Mouse (Mus musculus) limb, embryonic 15.5 days (tissue): ENCODE results near the gene Arid1b. TPM values are rescaled to one million over a fixed set of nuclear protein-coding genes. Genes with fewer than 3 reads are reported as not detected.
A peak's percentile ranks its signal among the peaks of the same experiment; 100 is the strongest.

Source experiments
- ATAC-seq: fragments of 200-750 bp; cut with Nextera tagmentation; 2 replicates; pipeline ENCODE4 v1.8.0; 2017; ENCODE audit warnings: low read depth, moderate TSS enrichment; ENCODE audit not compliant: insufficient number of reproducible peaks, low FRiP score, low TSS enrichment
- H3K27ac ChIP-seq: fragments of 300-500 bp; sonication (generic); 2 replicates; pipeline ENCODE4 v1.5.1; 2015; ENCODE audit warnings: moderate library complexity, mild to moderate bottlenecking, inconsistent platforms
- H3K27me3 ChIP-seq: fragments of 300-500 bp; sonication (generic); 2 replicates; pipeline ENCODE4 v1.6.1; 2015; ENCODE audit warnings: inconsistent platforms
- H3K36me3 ChIP-seq: fragments of 300-500 bp; sonication (generic); 2 replicates; pipeline ENCODE4 v1.6.1; 2015; ENCODE audit warnings: inconsistent platforms
- H3K4me1 ChIP-seq: fragments of 300-500 bp; sonication (generic); 2 replicates; pipeline ENCODE4 v1.6.1; 2015; ENCODE audit warnings: inconsistent platforms
- H3K4me2 ChIP-seq: fragments of 300-500 bp; sonication (generic); 2 replicates; pipeline ENCODE4 v1.6.1; 2015; ENCODE audit warnings: mild to moderate bottlenecking, inconsistent platforms
- H3K4me3 ChIP-seq: fragments of 300-500 bp; sonication (generic); 2 replicates; pipeline ENCODE4 v1.5.1; 2015; ENCODE audit warnings: mild to moderate bottlenecking, inconsistent platforms
- H3K9ac ChIP-seq: fragments of 300-500 bp; sonication (generic); 2 replicates; pipeline ENCODE4 v1.6.1; 2015; ENCODE audit warnings: inconsistent platforms
- H3K9me3 ChIP-seq: fragments of 300-500 bp; sonication (generic); 2 replicates; pipeline ENCODE4 v1.6.1; 2016; ENCODE audit warnings: inconsistent platforms
- WGBS: fragments of 180-500 bp; shearing (Covaris S2); methylation state at CpG from one replicate; pipeline ENCODE4 v1.1.7; 2015; 5-methylcytosine and 5-hydroxymethylcytosine counted together
- polyA plus RNA-seq: library from polyadenylated mRNA; unstranded; fragments of >200 nt; fragmentation: Nextera tagmentation; extraction: Ambion mirVana; gene quantifications from 2 replicates; pipeline ENCODE4 v1.2.1, GENCODE M21; 2015

Arid1b gene
- polyA plus RNA-seq, 1 experiment from 2014 or later = 11.4 TPM

GRCm38 (mm10) chr17:5095741-5096140 lies 101.6 kb downstream of the Arid1b start:
- Histone ChIP-seq H3K4me1 (peaks cover 32% of the 10 kb centered on the region), H3K36me3 (peaks cover 9% of the 10 kb centered on the region), H3K27ac (no peak overlapping the region), H3K9me3 (no peaks in the 10 kb centered on the region), H3K4me3 (no peak overlapping the region), H3K27me3 (no peaks in the 10 kb centered on the region), H3K4me2 (no peak overlapping the region), H3K9ac (no peak overlapping the region)
- no peak for ATAC-seq
- WGBS = 76% methylated on average over 13 of the region's 13 CpGs

GRCm38 (mm10) chr17:5097046-5097445 lies 102.9 kb downstream of the Arid1b start:
- ATAC-seq = no peak
- H3K27ac ChIP-seq = no peak overlapping the region
- no peak overlapping the region for H3K4me2 ChIP-seq
- H3K27me3 ChIP-seq = no peaks in the 10 kb centered on the region
- H3K9me3 ChIP-seq = no peaks in the 10 kb centered on the region
- WGBS = 86% methylated on average over 4 of the region's 4 CpGs
- H3K4me3 ChIP-seq = no peak overlapping the region
- H3K9ac ChIP-seq = no peak overlapping the region
- peaks cover 27% of the 10 kb centered on the region; the same call in 1 of the 2 replicates for H3K4me1 ChIP-seq
- H3K36me3 ChIP-seq = peaks cover 7% of the 10 kb centered on the region

- Histone ChIP-seq H3K9me3 (no peaks in the 10 kb centered on the region), H3K9ac (no peak overlapping the region), H3K27me3 (no peaks in the 10 kb centered on the region), H3K4me2 (no peak overlapping the region), H3K36me3 (peaks cover 7% of the 10 kb centered on the region), H3K4me3 (no peak overlapping the region), H3K4me1 (peaks cover 23% of the 10 kb centered on the region; the same call in 1 of the 2 replicates), H3K27ac (no peak overlapping the region)
- whole genome bisulfite sequencing = 64% methylated on average over 21 of the region's 21 CpGs
- ATAC-seq = no peak
Measured at GRCm38 (mm10) chr17:5097545-5098475, 103.7 kb downstream of the Arid1b start.

GRCm38 (mm10) chr17:5098727-5099126 lies 104.6 kb downstream of the Arid1b start:
- no peak for ATAC-seq
- Histone ChIP-seq H3K9ac (no peak overlapping the region), H3K27me3 (no peaks in the 10 kb centered on the region), H3K27ac (no peak overlapping the region), H3K36me3 (peaks cover 7% of the 10 kb centered on the region), H3K4me2 (no peak overlapping the region), H3K4me3 (no peak overlapping the region), H3K4me1 (peaks cover 21% of the 10 kb centered on the region; the same call in 1 of the 2 replicates), H3K9me3 (no peaks in the 10 kb centered on the region)
- WGBS = 61% methylated on average over 7 of the region's 7 CpGs

GRCm38 (mm10) chr17:5099238-5099637 lies 105.1 kb downstream of the Arid1b start:
- Histone ChIP-seq H3K36me3 (peaks cover 7% of the 10 kb centered on the region), H3K4me3 (no peak overlapping the region), H3K27ac (no peak overlapping the region), H3K9me3 (no peaks in the 10 kb centered on the region), H3K4me2 (no peak overlapping the region), H3K27me3 (no peaks in the 10 kb centered on the region), H3K4me1 (peaks cover 21% of the 10 kb centered on the region; the same call in 1 of the 2 replicates), H3K9ac (no peak overlapping the region)
- 65% methylated on average over 4 of the region's 4 CpGs for WGBS
- no peak for ATAC-seq

- H3K4me3 ChIP-seq = no peak overlapping the region
- no peaks in the 10 kb centered on the region for H3K27me3 ChIP-seq
- no peak overlapping the region for H3K9ac ChIP-seq
- H3K4me1 ChIP-seq = peaks cover 26% of the 10 kb centered on the region; the same call in 1 of the 2 replicates
- H3K9me3 ChIP-seq = no peaks in the 10 kb centered on the region
- H3K4me2 ChIP-seq = no peak overlapping the region
- no peak for ATAC-seq
- no peak overlapping the region for H3K27ac ChIP-seq
- WGBS = 73% methylated on average over 8 of the region's 8 CpGs
- peaks cover 7% of the 10 kb centered on the region for H3K36me3 ChIP-seq
Measured at GRCm38 (mm10) chr17:5101157-5101556, 107.0 kb downstream of the Arid1b start.

GRCm38 (mm10) chr17:5101887-5102286 lies 107.8 kb downstream of the Arid1b start:
- H3K9ac ChIP-seq = no peak overlapping the region
- H3K4me2 ChIP-seq = no peak overlapping the region
- no peak overlapping the region for H3K4me3 ChIP-seq
- peaks cover 7% of the 10 kb centered on the region for H3K36me3 ChIP-seq
- peaks cover 31% of the 10 kb centered on the region for H3K4me1 ChIP-seq
- ATAC-seq = no peak
- no peaks in the 10 kb centered on the region for H3K27me3 ChIP-seq
- H3K9me3 ChIP-seq = no peaks in the 10 kb centered on the region
- 37% methylated on average over 2 of the region's 2 CpGs for WGBS
- 0 out of 2 replicates have a peak overlapping the region, but pooled peaks have one; percentile 7 for H3K27ac ChIP-seq

- Histone ChIP-seq H3K9me3 (no peaks in the 10 kb centered on the region), H3K9ac (no peak overlapping the region), H3K36me3 (no peaks in the 10 kb centered on the region), H3K4me3 (no peak overlapping the region), H3K4me1 (peaks cover 44% of the 10 kb centered on the region), H3K27ac (no peak overlapping the region), H3K4me2 (no peak overlapping the region), H3K27me3 (no peaks in the 10 kb centered on the region)
- 73% methylated on average over 6 of the region's 6 CpGs for whole genome bisulfite sequencing
- ATAC-seq = no peak
Measured at GRCm38 (mm10) chr17:5105746-5106145, 111.6 kb downstream of the Arid1b start.

GRCm38 (mm10) chr17:5106263-5107195 lies 112.4 kb downstream of the Arid1b start:
- Histone ChIP-seq H3K4me2 (no peak overlapping the region), H3K9ac (no peak overlapping the region), H3K36me3 (no peaks in the 10 kb centered on the region), H3K4me3 (no peak overlapping the region), H3K27me3 (no peaks in the 10 kb centered on the region), H3K9me3 (no peaks in the 10 kb centered on the region), H3K27ac (0 out of 2 replicates have a peak overlapping the region, but pooled peaks have one; percentile 30), H3K4me1 (peaks cover 44% of the 10 kb centered on the region)
- 69% methylated on average over 11 of the region's 11 CpGs for WGBS
- no peak for ATAC-seq

- WGBS = 87% methylated on average over 4 of the region's 4 CpGs
- H3K4me3 ChIP-seq = no peak overlapping the region
- no peaks in the 10 kb centered on the region for H3K36me3 ChIP-seq
- H3K9me3 ChIP-seq = no peaks in the 10 kb centered on the region
- ATAC-seq = no peak
- no peak overlapping the region for H3K9ac ChIP-seq
- H3K27ac ChIP-seq = no peak overlapping the region
- peaks cover 40% of the 10 kb centered on the region for H3K4me1 ChIP-seq
- H3K4me2 ChIP-seq = no peak overlapping the region
- H3K27me3 ChIP-seq = no peaks in the 10 kb centered on the region
Measured at GRCm38 (mm10) chr17:5107501-5107900, 113.4 kb downstream of the Arid1b start.

- Histone ChIP-seq H3K27ac (no peak overlapping the region), H3K4me1 (peaks cover 40% of the 10 kb centered on the region), H3K36me3 (no peaks in the 10 kb centered on the region), H3K4me3 (no peak overlapping the region), H3K9me3 (no peaks in the 10 kb centered on the region), H3K9ac (no peak overlapping the region), H3K27me3 (no peaks in the 10 kb centered on the region), H3K4me2 (no peak overlapping the region)
- ATAC-seq = no peak
- WGBS = 73% methylated on average over 1 of the region's 1 CpGs
Measured at GRCm38 (mm10) chr17:5108022-5108421, 113.9 kb downstream of the Arid1b start.
